Mouse (Mus musculus): ENCODE results near the gene Pnkd. TPM values are rescaled to one million over a fixed set of nuclear protein-coding genes. Genes with fewer than 3 reads are reported as not detected.
A peak's percentile ranks its signal among the peaks of the same experiment; 100 is the strongest.
"Not testable (repeated sequence)": the region's sequence is repeated elsewhere in the genome, so short reads cannot be mapped to it uniquely, and the experiment has no call there.

Gene Pnkd
- polyA plus RNA-seq, 1 experiment, result 146 TPM

DNA sequence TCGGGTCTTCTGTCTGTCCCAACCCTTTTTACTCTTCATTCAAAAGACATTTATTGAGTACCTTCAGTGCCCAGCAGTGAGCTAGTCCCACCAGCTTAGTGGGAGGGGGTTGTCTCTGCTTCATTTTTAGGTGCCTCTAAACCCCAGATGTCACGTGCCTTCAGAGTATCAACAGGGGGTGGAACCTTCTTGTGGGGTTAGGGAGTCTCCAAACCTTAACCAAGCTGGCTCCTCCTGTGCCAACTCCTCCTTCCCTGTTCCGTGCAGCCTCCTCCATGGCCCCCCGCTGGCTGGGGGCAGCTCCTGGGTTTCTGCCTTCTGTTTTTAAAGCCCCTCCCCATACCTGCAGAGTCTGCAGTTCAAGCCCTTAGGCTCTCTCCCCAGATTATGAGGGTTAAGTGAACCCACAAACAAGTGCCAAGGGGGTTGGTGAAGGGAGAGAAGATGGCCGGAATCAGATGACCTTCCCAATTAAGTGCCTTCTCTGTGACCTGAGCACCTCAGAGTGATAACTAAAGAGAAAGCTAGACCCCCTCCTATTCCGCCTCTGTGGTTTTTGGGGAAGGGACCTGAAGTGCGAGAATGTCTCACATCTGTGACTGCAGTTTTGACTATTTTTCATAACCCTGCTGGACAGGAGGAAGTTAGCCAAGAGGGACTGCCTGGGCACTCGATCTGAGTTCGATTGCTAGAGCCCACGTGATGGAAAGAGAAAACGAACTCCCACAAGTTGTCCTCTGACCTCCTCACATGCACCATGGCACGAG lies 111.9 kb downstream of the Pnkd start:
- Histone ChIP-seq H3K27ac (replicated peaks; ENCODE audit: low read depth, low read length) (peak overlapping the region; percentile 92), H3K4me3 (ENCODE audit: insufficient read depth, low read depth, low read length) (peak overlapping the region; percentile 53)
- not testable (repeated sequence) for H3K4me1 ChIP-seq (ENCODE audit: control insufficient read depth, insufficient read depth, insufficient read length, low read length)

DNA sequence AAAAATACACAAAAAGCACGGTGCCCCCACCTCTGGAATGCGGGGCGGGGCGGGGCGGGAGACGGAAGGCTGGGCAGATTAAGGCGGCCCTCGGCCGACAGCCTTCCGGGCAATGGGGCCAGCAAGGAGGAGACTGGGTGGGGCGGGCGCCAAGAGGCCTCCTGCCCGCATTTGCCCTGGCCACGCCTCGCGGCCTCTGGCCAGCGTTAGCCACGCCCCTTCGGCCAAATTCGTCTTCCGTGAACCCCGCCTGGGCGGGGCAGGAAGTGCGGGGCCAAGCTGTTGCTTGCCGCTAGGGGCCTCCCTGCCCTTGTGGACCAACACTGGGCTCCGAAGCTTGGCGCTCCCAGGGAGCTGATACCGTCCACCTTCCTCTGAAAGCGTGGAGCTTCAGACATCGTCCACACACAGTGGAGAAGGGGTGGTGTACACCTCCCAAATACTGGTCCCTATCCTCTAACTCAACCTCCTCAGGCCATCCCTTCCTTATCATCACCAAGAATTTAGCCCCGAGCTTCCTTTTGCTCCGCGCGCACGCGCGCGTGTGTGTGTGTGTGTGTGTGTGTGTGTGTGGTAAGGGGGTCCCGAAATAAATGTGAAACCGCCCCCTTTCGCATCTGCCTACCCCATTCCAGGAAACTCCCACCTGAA lies 112.7 kb downstream of the Pnkd start:
- Histone ChIP-seq H3K27ac (replicated peaks; ENCODE audit: low read depth, low read length) (peak overlapping the region; percentile 92), H3K4me1 (ENCODE audit: control insufficient read depth, insufficient read depth, insufficient read length, low read length) (no peaks in the 10 kb centered on the region; the same call in 1 of the 2 replicates), H3K4me3 (ENCODE audit: insufficient read depth, low read depth, low read length) (peak overlapping the region; percentile 60)

DNA sequence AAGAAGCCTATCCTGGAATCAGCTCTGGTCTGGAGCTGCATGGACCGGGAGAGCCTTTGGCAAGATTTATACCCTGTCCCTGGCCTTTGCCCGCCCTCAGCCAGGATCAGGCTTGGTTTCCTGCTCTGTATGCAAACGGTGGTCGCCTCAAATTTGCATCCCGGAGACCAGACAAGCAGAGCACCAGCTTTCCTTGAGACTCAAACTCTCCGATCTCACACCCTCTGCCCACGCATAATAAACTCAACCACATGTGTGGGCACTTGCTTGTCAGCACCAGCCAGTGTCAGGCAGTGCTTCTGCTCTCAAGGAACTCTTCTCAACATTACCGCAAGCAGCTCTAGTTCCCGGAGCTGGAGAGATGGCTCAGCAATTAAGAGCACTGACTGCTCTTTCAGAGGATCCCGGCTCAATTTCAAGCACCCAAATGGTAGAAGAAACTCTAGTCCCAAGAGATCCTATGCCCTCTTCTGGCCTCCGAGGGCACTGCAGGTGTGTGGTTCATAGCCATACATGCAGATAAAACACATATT lies 113.3 kb downstream of the Pnkd start:
- peak overlapping the region; percentile 60 for H3K4me3 ChIP-seq (ENCODE audit: insufficient read depth, low read depth, low read length)
- H3K27ac ChIP-seq (replicated peaks; ENCODE audit: low read depth, low read length), result peak overlapping the region; percentile 91
- no peaks in the 10 kb centered on the region; the same call in 1 of the 2 replicates for H3K4me1 ChIP-seq (ENCODE audit: control insufficient read depth, insufficient read depth, insufficient read length, low read length)

DNA sequence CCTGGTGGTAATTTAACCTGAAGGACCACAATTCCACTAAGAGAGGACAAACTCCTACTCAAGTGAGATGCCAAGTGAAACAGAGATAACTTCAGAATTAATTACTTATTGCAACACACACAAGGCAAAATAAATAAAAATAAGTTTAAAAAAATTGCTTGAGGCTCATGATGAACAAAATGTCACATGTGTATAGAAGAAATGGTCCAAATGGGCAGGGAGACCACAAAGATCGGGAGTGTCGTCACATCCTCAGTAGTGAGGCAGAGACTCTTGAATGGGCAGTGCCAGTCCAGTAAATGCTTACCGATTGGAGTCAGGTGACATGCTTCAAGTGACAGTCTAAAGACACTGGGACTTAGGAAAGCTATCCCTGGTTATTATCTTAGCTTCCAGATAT lies 115.8 kb downstream of the Pnkd start:
- H3K4me1 ChIP-seq (ENCODE audit: control insufficient read depth, insufficient read depth, insufficient read length, low read length), result no peaks in the 10 kb centered on the region
- no peak overlapping the region for H3K27ac ChIP-seq (replicated peaks; ENCODE audit: low read depth, low read length)
- H3K4me3 ChIP-seq (ENCODE audit: insufficient read depth, low read depth, low read length), result no peak overlapping the region

DNA sequence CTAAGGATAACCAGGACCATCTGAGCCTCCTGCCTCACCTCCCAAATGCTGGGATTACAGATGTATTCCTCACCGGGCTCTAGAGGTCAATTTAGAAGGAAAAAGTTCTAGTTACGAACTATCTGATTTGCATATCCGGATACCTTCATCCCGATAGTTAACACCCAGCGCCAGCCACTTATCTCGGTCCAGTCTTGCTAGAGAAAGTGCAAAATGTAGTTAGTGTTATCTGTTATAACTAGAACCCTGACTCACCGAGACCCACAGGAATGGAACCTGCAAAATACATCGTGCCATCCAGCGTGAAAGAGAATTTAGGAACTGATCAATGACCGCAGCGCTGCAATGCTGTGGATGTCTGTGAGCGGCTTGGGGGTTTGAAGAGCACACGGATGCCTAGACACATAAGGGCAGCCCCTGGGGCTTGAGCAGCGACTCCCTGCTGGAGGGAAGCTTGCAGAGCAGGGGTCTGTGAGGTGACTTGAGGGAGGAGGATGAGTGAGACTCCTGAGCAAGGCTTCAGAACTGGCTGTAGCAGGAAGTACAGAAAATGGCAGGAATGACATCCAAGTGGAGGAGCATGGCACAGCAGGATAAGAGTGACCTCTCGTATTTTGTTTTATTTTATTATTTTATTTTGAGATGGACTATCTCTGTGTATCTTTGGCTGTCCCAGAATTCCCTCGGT lies 116.4 kb downstream of the Pnkd start:
- Histone ChIP-seq H3K27ac (replicated peaks; ENCODE audit: low read depth, low read length) (no peak overlapping the region), H3K4me1 (ENCODE audit: control insufficient read depth, insufficient read depth, insufficient read length, low read length) (no peaks in the 10 kb centered on the region), H3K4me3 (ENCODE audit: insufficient read depth, low read depth, low read length) (no peak overlapping the region)

Other genes with a start within 250 kb of the Pnkd start
- gene Tns1, start 160.5 kb upstream of the Pnkd start, polyA plus RNA-seq (2012; ENCODE audit: insufficient read depth, insufficient read length, missing spikeins), result 237 and 280 TPM in 2 replicates
- 1.8 and 2.1 TPM in 2 replicates for gene Rufy4, start 159.4 kb upstream of the Pnkd start, polyA plus RNA-seq (2012; ENCODE audit: insufficient read depth, insufficient read length, missing spikeins)
- gene Cxcr2, start 130.9 kb upstream of the Pnkd start, polyA plus RNA-seq (2012; ENCODE audit: insufficient read depth, insufficient read length, missing spikeins), result not detected in 2 replicates
- gene Cxcr1, start 90.3 kb upstream of the Pnkd start, polyA plus RNA-seq (2012; ENCODE audit: insufficient read depth, insufficient read length, missing spikeins), result not detected in 2 replicates
- 131 and 169 TPM in 2 replicates for gene Arpc2, start 48.8 kb upstream of the Pnkd start, polyA plus RNA-seq (2012; ENCODE audit: insufficient read depth, insufficient read length, missing spikeins)
- gene Gpbar1, start 6.4 kb upstream of the Pnkd start, polyA plus RNA-seq (2012; ENCODE audit: insufficient read depth, insufficient read length, missing spikeins), result not detected in 2 replicates
- gene Aamp, start 192 bp upstream of the Pnkd start, polyA plus RNA-seq (2012; ENCODE audit: insufficient read depth, insufficient read length, missing spikeins), result 66.7 and 77.7 TPM in 2 replicates
- gene Tmbim1, start 20.7 kb downstream of the Pnkd start, polyA plus RNA-seq (2012; ENCODE audit: insufficient read depth, insufficient read length, missing spikeins), result 34.6 and 41.7 TPM in 2 replicates
- not detected in 2 replicates for gene Catip, start 77.2 kb downstream of the Pnkd start, polyA plus RNA-seq (2012; ENCODE audit: insufficient read depth, insufficient read length, missing spikeins)
- gene Slc11a1, start 90.3 kb downstream of the Pnkd start, polyA plus RNA-seq (2012; ENCODE audit: insufficient read depth, insufficient read length, missing spikeins), result 1.5 and 5.8 TPM in 2 replicates
- 66.8 and 98.0 TPM in 2 replicates for gene Ctdsp1, start 106.6 kb downstream of the Pnkd start, polyA plus RNA-seq (2012; ENCODE audit: insufficient read depth, insufficient read length, missing spikeins)
- gene Vil1, start 124.4 kb downstream of the Pnkd start, polyA plus RNA-seq (2012; ENCODE audit: insufficient read depth, insufficient read length, missing spikeins), result 0.46 and 1.1 TPM in 2 replicates
- gene Cnot9, start 221.1 kb downstream of the Pnkd start, polyA plus RNA-seq (2012; ENCODE audit: insufficient read depth, insufficient read length, missing spikeins), result 9.7 and 9.8 TPM in 2 replicates

Data from brown adipose tissue, adult 24 weeks (tissue).